Mouse (Mus musculus) heart, embryonic 13.5 days (tissue): ENCODE results near the gene Agpat4. TPM values are rescaled to one million over a fixed set of nuclear protein-coding genes. Genes with fewer than 3 reads are reported as not detected.

Source experiments
- ATAC-seq: fragments of 200-750 bp; cut with Nextera tagmentation; 2 replicates; pipeline ENCODE4 v1.8.0; 2017; ENCODE audit warnings: moderate TSS enrichment; ENCODE audit not compliant: insufficient number of reproducible peaks, low FRiP score, low TSS enrichment; ENCODE audit errors: extremely low read depth
- H3K27ac ChIP-seq: fragments of 300-500 bp; sonication (generic); replicated peaks from 2 replicates; pipeline ENCODE4 v1.5.1; 2015; ENCODE audit warnings: moderate library complexity, mild to moderate bottlenecking, inconsistent platforms
- H3K27me3 ChIP-seq: fragments of 300-500 bp; sonication (generic); replicated peaks from 2 replicates; pipeline ENCODE4 v1.6.1; 2015; ENCODE audit warnings: mild to moderate bottlenecking, inconsistent platforms
- H3K36me3 ChIP-seq: fragments of 300-500 bp; sonication (generic); 2 replicates; pipeline ENCODE4 v1.6.1; 2015; ENCODE audit warnings: mild to moderate bottlenecking, inconsistent platforms
- H3K4me1 ChIP-seq: fragments of 300-500 bp; sonication (generic); 2 replicates; pipeline ENCODE4 v1.6.1; 2015; ENCODE audit warnings: inconsistent platforms
- H3K4me2 ChIP-seq: fragments of 300-500 bp; sonication (generic); 2 replicates; pipeline ENCODE4 v1.6.1; 2015; ENCODE audit warnings: inconsistent platforms, mild to moderate bottlenecking, moderate library complexity
- H3K4me3 ChIP-seq: fragments of 300-500 bp; sonication (generic); 2 replicates; pipeline ENCODE4 v1.5.1; 2015; ENCODE audit warnings: moderate library complexity, mild to moderate bottlenecking, inconsistent platforms
- H3K9ac ChIP-seq: fragments of 300-500 bp; sonication (generic); 2 replicates; pipeline ENCODE4 v1.6.1; 2015; ENCODE audit warnings: inconsistent platforms, mild to moderate bottlenecking, moderate library complexity
- H3K9me3 ChIP-seq: fragments of 300-500 bp; sonication (generic); 2 replicates; pipeline ENCODE4 v1.6.1; 2016; ENCODE audit warnings: inconsistent platforms
- WGBS: fragments of 180-500 bp; shearing (Covaris S2); methylation state at CpG from one replicate; pipeline ENCODE4 v1.1.7; 2015; ENCODE audit warnings: mixed read lengths; 5-methylcytosine and 5-hydroxymethylcytosine counted together
- polyA plus RNA-seq: library from polyadenylated mRNA; unstranded; fragments of >200 nt; fragmentation: Nextera tagmentation; extraction: Ambion mirVana; gene quantifications from 2 replicates; pipeline ENCODE4 v1.2.1, GENCODE M21; 2015

The Agpat4 gene
- polyA plus RNA-seq, 1 experiment from 2014 or later, result 16.9 TPM

- Histone ChIP-seq H3K4me1 (peaks cover 11% of the 10 kb centered on the region), H3K9ac (no peak overlapping the region), H3K36me3 (peaks cover 83% of the 10 kb centered on the region), H3K27ac (no peak overlapping the region), H3K4me2 (no peak overlapping the region), H3K9me3 (no peaks in the 10 kb centered on the region), H3K27me3 (no peaks in the 10 kb centered on the region), H3K4me3 (no peak overlapping the region)
- ATAC-seq, result no peak
- whole genome bisulfite sequencing, result 81% methylated on average over 8 of the region's 8 CpGs
These were observed 141.5 kb downstream of the Agpat4 start for GRCm38 (mm10) chr17:12259957-12260356.

- Histone ChIP-seq H3K4me2 (no peak overlapping the region), H3K4me3 (no peak overlapping the region), H3K9me3 (no peaks in the 10 kb centered on the region), H3K27me3 (no peaks in the 10 kb centered on the region), H3K36me3 (peaks cover 69% of the 10 kb centered on the region), H3K4me1 (peaks cover 21% of the 10 kb centered on the region), H3K9ac (no peak overlapping the region), H3K27ac (no peak overlapping the region)
- WGBS, result 88% methylated on average over 7 of the region's 7 CpGs
- ATAC-seq, result no peak
These were observed 142.9 kb downstream of the Agpat4 start for GRCm38 (mm10) chr17:12261376-12261775.

- Histone ChIP-seq H3K9me3 (no peaks in the 10 kb centered on the region), H3K9ac (no peak overlapping the region), H3K4me2 (no peak overlapping the region), H3K4me3 (no peak overlapping the region), H3K4me1 (peaks cover 21% of the 10 kb centered on the region), H3K36me3 (peaks cover 64% of the 10 kb centered on the region), H3K27me3 (no peaks in the 10 kb centered on the region), H3K27ac (no peak overlapping the region)
- 68% methylated on average over 2 of the region's 2 CpGs for WGBS
- no peak for ATAC-seq
These were observed 143.4 kb downstream of the Agpat4 start for GRCm38 (mm10) chr17:12261887-12262286.

GRCm38 (mm10) chr17:12262851-12263250 is 144.3 kb downstream of the Agpat4 start:
- Histone ChIP-seq H3K36me3 (peaks cover 54% of the 10 kb centered on the region), H3K27ac (no peak overlapping the region), H3K9me3 (no peaks in the 10 kb centered on the region), H3K27me3 (no peaks in the 10 kb centered on the region), H3K4me2 (no peak overlapping the region), H3K4me3 (no peak overlapping the region), H3K9ac (no peak overlapping the region), H3K4me1 (peaks cover 26% of the 10 kb centered on the region)
- 91% methylated on average over 8 of the region's 8 CpGs for WGBS
- ATAC-seq, result no peak

GRCm38 (mm10) chr17:12263787-12264186 is 145.3 kb downstream of the Agpat4 start:
- Histone ChIP-seq H3K4me1 (peaks cover 30% of the 10 kb centered on the region), H3K4me2 (no peak overlapping the region), H3K9ac (no peak overlapping the region), H3K9me3 (no peaks in the 10 kb centered on the region), H3K4me3 (no peak overlapping the region), H3K36me3 (peaks cover 45% of the 10 kb centered on the region), H3K27me3 (no peaks in the 10 kb centered on the region), H3K27ac (no peak overlapping the region)
- no peak for ATAC-seq
- 72% methylated on average over 13 of the region's 13 CpGs for WGBS

- Histone ChIP-seq H3K27me3 (no peaks in the 10 kb centered on the region), H3K4me2 (no peak overlapping the region), H3K27ac (no peak overlapping the region), H3K4me3 (no peak overlapping the region), H3K9ac (no peak overlapping the region), H3K9me3 (no peaks in the 10 kb centered on the region), H3K36me3 (peaks cover 45% of the 10 kb centered on the region), H3K4me1 (peaks cover 33% of the 10 kb centered on the region)
- ATAC-seq, result no peak
- 79% methylated on average over 3 of the region's 3 CpGs for WGBS
These were observed 145.8 kb downstream of the Agpat4 start for GRCm38 (mm10) chr17:12264293-12264692.

- peaks cover 46% of the 10 kb centered on the region for H3K36me3 ChIP-seq
- peak overlapping the region; percentile 42 for H3K4me2 ChIP-seq
- H3K9ac ChIP-seq, result 0 out of 2 replicates have a peak overlapping the region, but pooled peaks have one; percentile 38
- peak overlapping the region; percentile 76 for H3K27ac ChIP-seq
- H3K4me1 ChIP-seq, result peaks cover 33% of the 10 kb centered on the region
- no peaks in the 10 kb centered on the region for H3K27me3 ChIP-seq
- WGBS, result 45% methylated on average over 21 of the region's 21 CpGs
- no peak overlapping the region; the same call in 1 of the 2 replicates for H3K4me3 ChIP-seq
- no peak; the same call in 1 of the 2 replicates for ATAC-seq
- no peaks in the 10 kb centered on the region for H3K9me3 ChIP-seq
These were observed 147.7 kb downstream of the Agpat4 start for GRCm38 (mm10) chr17:12265969-12266925.

- Histone ChIP-seq H3K4me2 (no peak overlapping the region), H3K27ac (no peak overlapping the region), H3K36me3 (peaks cover 48% of the 10 kb centered on the region), H3K9me3 (no peaks in the 10 kb centered on the region), H3K9ac (no peak overlapping the region), H3K4me3 (no peak overlapping the region), H3K4me1 (peaks cover 33% of the 10 kb centered on the region), H3K27me3 (no peaks in the 10 kb centered on the region)
- 71% methylated on average over 4 of the region's 4 CpGs for WGBS
- no peak for ATAC-seq
These were observed 149.6 kb downstream of the Agpat4 start for GRCm38 (mm10) chr17:12268091-12268490.

- Histone ChIP-seq H3K36me3 (peaks cover 43% of the 10 kb centered on the region), H3K27me3 (no peaks in the 10 kb centered on the region), H3K9me3 (no peaks in the 10 kb centered on the region), H3K4me2 (no peak overlapping the region), H3K4me1 (peaks cover 33% of the 10 kb centered on the region), H3K4me3 (no peak overlapping the region), H3K9ac (0 out of 2 replicates have a peak overlapping the region, but pooled peaks have one; percentile 19), H3K27ac (no peak overlapping the region)
- 84% methylated on average over 10 of the region's 10 CpGs for whole genome bisulfite sequencing
- no peak for ATAC-seq
These were observed 150.0 kb downstream of the Agpat4 start for GRCm38 (mm10) chr17:12268538-12268937.

Other genes with a start within 250 kb of the Agpat4 start
- 31.8 and 34.4 TPM in 2 replicates for gene Map3k4, start 200.1 kb downstream of the Agpat4 start, polyA plus RNA-seq